Mouse (Mus musculus) c-Kit-positive CD71-negative TER-119-negative erythroid progenitor cells, embryonic 14.5 days (primary cell): ENCODE measurements around the gene Pxmp2.
A peak's percentile ranks its signal among the peaks of the same experiment; 100 is the strongest.

Experiments
- DNase-seq: peaks from one replicate; pipeline ENCODE4 v3.0.0-alpha.2; 2013; ENCODE audit warnings: low read depth

Gene Pxmp2

DNA sequence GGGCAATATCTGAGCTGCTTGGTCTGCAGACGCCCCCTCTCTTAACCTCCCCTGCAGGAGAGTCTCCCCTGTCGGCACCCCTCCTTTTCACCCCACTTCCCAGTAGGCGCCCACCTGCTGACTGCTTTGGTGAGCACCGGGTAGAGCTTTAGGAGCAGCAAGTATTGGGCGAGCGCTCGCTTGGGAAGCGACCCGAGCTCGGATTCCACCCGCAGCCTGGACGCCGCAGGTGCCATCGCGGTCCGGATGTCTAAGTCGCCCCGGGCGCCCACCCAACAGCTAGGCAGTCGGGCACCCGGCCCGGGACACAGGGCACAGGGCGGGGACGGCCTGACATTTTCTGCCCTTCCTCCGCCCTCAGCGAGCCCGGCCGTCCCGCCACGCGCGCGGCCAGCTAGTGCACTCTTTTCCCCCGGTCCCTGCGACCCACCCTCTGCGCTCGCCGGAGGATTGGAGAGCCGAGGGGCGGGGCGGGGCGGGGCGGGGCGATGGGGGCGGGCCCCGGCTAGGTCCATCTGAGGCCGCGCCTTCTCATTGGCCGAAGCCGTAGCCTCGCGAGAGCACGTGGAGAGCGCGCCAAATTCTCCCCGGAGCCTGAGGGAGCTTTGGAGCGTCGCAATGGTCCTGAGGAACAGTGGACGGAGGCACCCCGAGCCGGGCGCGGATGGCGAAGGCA is at the start of gene Pxmp2, which contains the start of gene Pole:
Gene Pxmp2, minus strand, starts transcription at position 417 of the 676 bp plus-strand sequence.
Gene Pole, plus strand, starts transcription at position 537 of the 676 bp plus-strand sequence.
- peak; percentile 87 for DNase-seq

DNA sequence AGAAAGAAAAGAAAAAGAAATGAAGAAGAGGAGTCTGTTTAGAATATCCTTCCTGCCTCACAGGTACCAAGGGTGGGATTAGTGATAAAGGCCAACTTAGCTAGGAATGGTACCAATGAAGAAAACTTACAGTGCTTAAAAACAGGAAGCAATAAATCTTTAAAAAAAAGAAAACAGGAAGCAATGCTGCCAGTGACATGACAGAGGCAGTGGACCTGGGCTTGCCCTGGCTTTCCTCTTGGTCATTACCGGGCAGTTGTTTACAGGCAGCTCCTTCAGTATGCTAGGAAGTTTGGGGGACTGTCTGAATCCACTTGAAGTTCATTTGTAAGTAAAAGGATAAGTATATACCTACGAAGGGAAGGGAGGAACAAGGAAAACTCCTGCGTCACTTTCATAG is 44.5 kb upstream of the Pxmp2 start:
- no peak for DNase-seq

- DNase-seq, result no peak
Observed at GRCm38 (mm10) chr5:110313127-110313526, 27.1 kb upstream of the Pxmp2 start.

GRCm38 (mm10) chr5:110308861-110309260 is 22.9 kb upstream of the Pxmp2 start:
- no peak for DNase-seq

DNA sequence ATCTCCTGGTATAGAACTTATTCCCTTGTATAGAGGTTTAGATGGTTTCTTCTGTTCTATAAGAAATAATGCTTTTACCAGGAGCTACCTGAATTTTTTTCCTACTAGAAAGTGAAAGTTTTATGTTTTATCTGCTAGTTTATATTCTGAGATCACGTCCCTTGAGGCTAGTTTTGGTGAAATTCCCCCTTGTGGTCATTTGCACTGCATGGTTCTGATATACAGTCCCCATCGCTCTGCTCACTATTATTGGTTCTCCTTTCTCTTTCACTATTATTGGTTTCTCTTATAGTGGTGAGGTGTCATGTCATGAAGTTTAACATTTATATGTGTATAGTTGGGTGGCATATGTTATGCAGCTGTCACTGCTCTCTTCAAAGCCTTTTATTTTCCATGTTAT is 14.6 kb upstream of the Pxmp2 start:
- DNase-seq, result no peak

DNA sequence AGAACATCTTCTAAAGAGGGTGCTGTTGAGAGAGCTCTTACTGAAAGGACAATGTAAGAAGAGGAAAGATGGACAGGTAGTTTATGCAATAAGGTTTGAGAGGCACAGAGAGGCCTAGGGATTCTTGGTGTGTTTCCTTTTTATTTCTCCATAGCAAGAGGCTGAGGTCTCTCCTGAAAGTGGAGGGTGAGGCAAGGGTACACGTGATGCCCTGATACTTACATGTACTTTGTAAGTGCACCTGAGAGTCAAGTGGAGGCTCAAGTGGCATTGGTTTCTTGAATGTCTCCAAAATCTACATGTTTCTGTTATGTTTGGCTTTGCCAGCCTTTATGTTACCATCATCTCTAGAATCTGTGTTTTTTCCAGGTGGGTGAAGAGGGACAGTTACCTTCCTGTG is 10.7 kb upstream of the Pxmp2 start:
- DNase-seq, result no peak

DNA sequence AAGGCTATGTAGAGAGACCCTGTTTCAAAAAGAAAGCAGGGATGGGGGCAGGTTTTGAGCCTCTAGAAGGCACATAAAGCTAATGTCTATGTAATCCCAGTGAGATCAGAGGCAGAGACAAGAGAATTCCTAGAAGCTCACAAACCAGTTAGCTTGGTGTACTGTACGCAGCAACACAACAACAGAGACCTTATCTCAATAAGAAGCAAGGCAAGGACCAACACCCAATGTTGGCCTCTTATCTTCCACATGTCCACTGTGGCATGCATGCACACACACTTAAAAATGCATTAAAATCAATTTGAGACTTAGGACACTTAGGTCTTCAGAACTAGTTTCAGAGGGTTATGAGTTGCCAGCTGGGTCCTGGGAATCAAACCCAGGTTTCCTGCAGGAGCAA is 5.7 kb upstream of the Pxmp2 start:
- DNase-seq, result no peak

GRCm38 (mm10) chr5:110287084-110287475 is 1.1 kb upstream of the Pxmp2 start:
- DNase-seq, result no peak

DNA sequence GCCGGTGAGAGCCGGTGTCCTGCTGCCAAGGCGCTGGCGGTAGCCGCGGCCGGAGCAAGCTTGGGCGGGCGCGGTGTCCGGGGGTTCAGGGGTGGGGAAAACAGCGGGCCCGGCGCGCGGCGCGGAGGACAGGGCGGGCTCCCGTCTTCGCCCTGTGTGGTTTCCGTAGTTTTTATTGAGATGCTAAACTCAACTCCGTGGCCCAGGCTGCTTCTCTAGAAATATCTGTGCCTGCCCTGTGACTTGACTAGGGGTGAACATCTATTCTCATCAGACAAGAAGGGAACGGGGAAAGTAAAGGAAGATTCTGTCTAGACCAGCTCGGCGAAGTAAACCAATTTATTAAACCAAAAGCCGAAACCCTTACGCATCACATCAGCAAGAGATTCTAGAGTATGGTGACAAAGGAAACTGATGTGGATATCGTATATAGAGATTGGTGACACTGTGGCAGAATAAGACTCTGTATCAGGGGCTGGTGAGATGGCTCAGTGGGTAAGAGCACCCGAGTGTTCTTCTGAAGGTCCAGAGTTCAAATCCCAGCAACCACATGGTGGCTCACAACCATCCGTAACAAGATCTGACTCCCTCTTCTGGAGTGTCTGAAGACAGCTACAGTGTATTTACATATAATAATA is 579 bp upstream of the Pxmp2 start:
- peak; percentile 17 for DNase-seq

- DNase-seq, result no peak
Observed at GRCm38 (mm10) chr5:110285156-110285555, 830 bp downstream of the Pxmp2 start.

DNA sequence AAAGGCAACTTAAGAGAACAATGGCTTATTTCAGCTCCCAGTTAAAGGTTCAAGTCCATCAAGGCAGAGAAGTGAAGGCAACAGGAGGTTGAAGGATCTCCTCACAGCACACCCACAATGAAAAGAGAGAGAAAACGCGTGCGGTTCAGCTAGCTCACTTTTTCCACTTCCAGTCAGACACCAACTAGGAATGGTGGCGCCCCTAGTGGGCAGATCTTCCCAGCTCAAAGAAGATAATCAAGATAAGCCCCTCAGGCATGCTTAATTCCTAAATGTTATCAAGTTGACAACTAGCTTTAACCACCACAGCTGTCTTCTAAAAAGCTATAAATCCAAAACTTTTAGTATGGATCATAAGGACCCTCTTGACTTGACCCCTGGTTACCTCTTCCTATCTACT is 1.4 kb downstream of the Pxmp2 start:
- peak; percentile 84 for DNase-seq

- DNase-seq, result no peak
Observed at GRCm38 (mm10) chr5:110281984-110282383, 4.0 kb downstream of the Pxmp2 start.

- DNase-seq, result no peak
Observed at GRCm38 (mm10) chr5:110276910-110277309, 9.1 kb downstream of the Pxmp2 start.

- no peak for DNase-seq
Observed at GRCm38 (mm10) chr5:110276391-110276790, 9.6 kb downstream of the Pxmp2 start.

- DNase-seq, result no peak
Observed at GRCm38 (mm10) chr5:110274846-110275245, 11.1 kb downstream of the Pxmp2 start.

DNA sequence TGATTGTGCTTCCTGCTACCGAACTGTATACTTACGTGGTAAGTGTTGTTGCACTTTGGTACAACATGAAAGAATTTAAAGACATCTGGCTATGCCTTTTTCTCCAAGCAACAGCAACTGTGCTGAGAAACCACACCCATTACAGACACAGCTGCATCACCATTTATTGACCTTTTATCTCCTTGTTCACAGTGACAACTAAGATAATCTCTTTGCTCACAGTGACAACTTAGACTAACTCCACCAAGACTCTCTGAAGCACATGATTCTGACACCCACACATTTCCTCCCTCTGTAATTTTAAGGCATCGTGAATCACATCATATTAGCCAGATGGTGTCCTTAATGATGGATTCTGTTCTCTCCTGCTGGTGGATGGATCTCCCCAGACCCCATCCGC is 11.8 kb downstream of the Pxmp2 start:
- no peak for DNase-seq

- DNase-seq, result no peak
Observed at GRCm38 (mm10) chr5:110270242-110270641, 15.7 kb downstream of the Pxmp2 start.

GRCm38 (mm10) chr5:110269141-110270101 is 16.6 kb downstream of the Pxmp2 start, which contains the start of gene Pgam5:
Gene Pgam5, minus strand, starts transcription at chr5:110269913.
- DNase-seq, result peak; percentile 85

DNA sequence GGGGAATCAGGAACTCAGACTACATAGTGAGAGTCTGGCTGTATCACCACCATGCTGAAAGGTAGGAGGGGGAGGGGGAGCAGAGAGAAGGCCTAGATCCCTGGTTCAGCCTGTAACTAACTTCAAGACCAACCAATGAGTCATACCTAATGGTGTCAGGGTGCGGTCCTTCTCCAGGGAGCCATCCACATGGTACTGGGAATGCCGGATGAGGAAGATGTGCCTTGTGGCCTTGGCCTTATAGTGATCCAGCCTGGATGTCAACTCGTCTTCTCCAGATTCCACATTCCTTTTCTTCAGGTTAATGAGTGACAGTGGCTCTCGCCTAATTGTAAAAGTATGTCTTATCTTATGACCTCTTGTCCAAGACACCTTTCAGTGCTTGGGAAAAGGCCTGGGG is 19.0 kb downstream of the Pxmp2 start:
- no peak for DNase-seq

GRCm38 (mm10) chr5:110244091-110244490 is 41.9 kb downstream of the Pxmp2 start:
- DNase-seq, result no peak

GRCm38 (mm10) chr5:110232346-110232745 is 53.6 kb downstream of the Pxmp2 start:
- DNase-seq, result no peak

GRCm38 (mm10) chr5:110231638-110232037 is 54.3 kb downstream of the Pxmp2 start:
- DNase-seq, result no peak
